Mouse (Mus musculus): ENCODE results near the gene Cnst. TPM values are rescaled to one million over a fixed set of nuclear protein-coding genes. Genes with fewer than 3 reads are reported as not detected.
A peak's percentile ranks its signal among the peaks of the same experiment; 100 is the strongest.

Cnst gene
- polyA plus RNA-seq, 1 experiment from 2014 or later: 19.9 TPM

DNA sequence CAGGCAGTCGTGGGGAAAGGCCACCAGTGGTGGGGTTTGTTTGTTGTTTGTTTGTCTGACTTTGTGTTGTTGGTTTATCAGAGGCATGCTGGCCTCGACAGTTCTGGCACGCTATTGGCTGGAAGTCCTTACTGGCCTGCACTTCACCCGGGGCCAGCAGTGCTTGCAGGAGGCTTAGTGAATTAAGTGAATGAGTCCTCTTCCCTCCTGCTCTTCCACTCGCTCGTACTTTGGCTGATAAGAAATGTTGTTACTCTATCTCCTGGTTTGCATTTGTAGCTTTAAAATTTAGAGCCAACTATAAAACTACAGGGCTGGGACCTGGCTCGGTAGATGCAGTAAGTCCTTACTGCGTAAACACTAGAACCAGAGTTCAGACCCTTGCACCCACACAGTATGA is 34.0 kb downstream of the Cnst start:
- WGBS: 59% methylated on average over 8 of the region's 8 CpGs

DNA sequence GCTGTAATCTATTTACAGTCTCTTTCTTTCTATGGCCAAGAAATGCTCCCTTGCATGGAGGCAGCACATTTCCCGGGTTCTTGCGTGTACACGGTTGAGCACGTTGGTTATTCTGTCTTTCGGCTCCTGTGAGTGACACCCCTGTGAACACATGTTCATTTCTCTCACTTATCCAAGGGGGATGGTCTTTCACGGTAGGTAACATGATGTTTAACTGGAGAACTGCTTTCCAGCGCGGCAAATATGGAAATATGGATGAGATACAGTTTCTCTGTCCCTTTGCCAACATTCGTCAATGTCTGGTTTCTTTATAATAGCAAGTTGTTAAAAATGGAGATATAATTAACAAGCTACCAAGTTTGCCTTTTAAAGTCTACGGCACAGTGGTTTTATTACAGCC is 35.3 kb downstream of the Cnst start:
- Histone ChIP-seq H3K4me2 (no peak overlapping the region), H3K27me3 (no peaks in the 10 kb centered on the region), H3K27ac (no peak overlapping the region), H3K9ac (replicated peaks) (no peak overlapping the region), H3K4me3 (replicated peaks) (no peak overlapping the region), H3K4me1 (replicated peaks) (peaks cover 13% of the 10 kb centered on the region), H3K36me3 (peaks cover 16% of the 10 kb centered on the region), H3K9me3 (no peaks in the 10 kb centered on the region)
- ATAC-seq (ENCODE audit: insufficient number of reproducible peaks, insufficient read depth, low FRiP score, low TSS enrichment, low read depth): no peak
- WGBS: 74% methylated on average over 10 of the region's 10 CpGs

More for the DNA sequence above, 34.0 kb downstream of the Cnst start:
- Histone ChIP-seq H3K4me2 (no peak overlapping the region), H3K27ac (no peak overlapping the region), H3K9ac (replicated peaks) (no peak overlapping the region), H3K4me3 (replicated peaks) (no peak overlapping the region), H3K27me3 (no peaks in the 10 kb centered on the region), H3K36me3 (peaks cover 16% of the 10 kb centered on the region), H3K4me1 (replicated peaks) (peaks cover 9% of the 10 kb centered on the region), H3K9me3 (no peaks in the 10 kb centered on the region)
- ATAC-seq (ENCODE audit: insufficient number of reproducible peaks, insufficient read depth, low FRiP score, low TSS enrichment, low read depth): no peak

DNA sequence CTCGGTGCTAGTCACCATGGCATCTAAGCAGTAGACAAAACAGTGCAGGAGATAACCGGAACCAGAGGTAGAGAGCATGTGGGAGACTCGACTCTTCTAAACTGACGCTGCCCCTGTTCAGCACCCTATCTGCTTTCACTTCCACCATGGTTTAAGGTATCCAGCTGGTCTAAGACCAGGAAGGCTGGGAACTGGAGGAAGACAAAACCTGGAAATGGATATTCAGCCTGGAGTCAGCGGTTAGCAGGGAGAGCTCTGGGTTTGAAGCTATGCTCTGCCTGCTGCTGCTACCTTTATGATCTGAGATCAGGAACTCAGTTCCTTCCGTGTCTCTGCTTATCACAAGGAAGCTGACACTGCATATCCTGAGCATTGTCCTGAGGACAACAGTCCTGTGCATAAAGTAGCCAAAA is 35.9 kb downstream of the Cnst start:
- ATAC-seq (ENCODE audit: insufficient number of reproducible peaks, insufficient read depth, low FRiP score, low TSS enrichment, low read depth): no peak
- WGBS: 39% methylated on average over 6 of the region's 6 CpGs
- Histone ChIP-seq H3K9me3 (no peaks in the 10 kb centered on the region), H3K27ac (peak overlapping the region; percentile 41), H3K4me2 (0 out of 2 replicates have a peak overlapping the region, but pooled peaks have one; percentile 24), H3K9ac (replicated peaks) (no peak overlapping the region), H3K36me3 (peaks cover 16% of the 10 kb centered on the region), H3K4me1 (replicated peaks) (peaks cover 19% of the 10 kb centered on the region), H3K27me3 (no peaks in the 10 kb centered on the region), H3K4me3 (replicated peaks) (no peak overlapping the region)

DNA sequence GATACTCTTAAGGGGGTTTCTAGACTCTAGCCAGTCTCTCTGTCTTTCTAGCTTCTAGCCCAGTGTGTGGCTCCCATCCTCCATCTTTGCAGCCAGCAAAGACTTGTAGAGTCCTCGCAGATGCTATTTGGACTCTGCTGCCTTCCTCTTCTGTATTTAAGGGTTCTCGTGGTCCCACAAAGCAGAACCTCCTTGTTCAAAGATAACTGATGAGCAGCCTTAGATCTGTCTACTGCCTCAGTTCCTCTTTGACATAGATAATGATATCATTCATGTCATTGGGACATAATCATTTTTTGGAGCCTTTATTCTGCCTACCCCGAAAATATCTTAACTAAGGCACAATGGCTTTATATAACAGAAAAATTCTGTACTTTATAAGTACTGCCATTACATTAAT is 36.9 kb downstream of the Cnst start:
- peaks cover 20% of the 10 kb centered on the region for H3K4me1 ChIP-seq (replicated peaks)
- ATAC-seq (ENCODE audit: insufficient number of reproducible peaks, insufficient read depth, low FRiP score, low TSS enrichment, low read depth): no peak
- no peak overlapping the region for H3K9ac ChIP-seq (replicated peaks)
- H3K27ac ChIP-seq: no peak overlapping the region
- H3K9me3 ChIP-seq: no peaks in the 10 kb centered on the region
- H3K4me2 ChIP-seq: no peak overlapping the region
- peaks cover 16% of the 10 kb centered on the region for H3K36me3 ChIP-seq
- no peak overlapping the region for H3K4me3 ChIP-seq (replicated peaks)
- no peaks in the 10 kb centered on the region for H3K27me3 ChIP-seq
- WGBS: 89% methylated on average over 3 of the region's 3 CpGs

DNA sequence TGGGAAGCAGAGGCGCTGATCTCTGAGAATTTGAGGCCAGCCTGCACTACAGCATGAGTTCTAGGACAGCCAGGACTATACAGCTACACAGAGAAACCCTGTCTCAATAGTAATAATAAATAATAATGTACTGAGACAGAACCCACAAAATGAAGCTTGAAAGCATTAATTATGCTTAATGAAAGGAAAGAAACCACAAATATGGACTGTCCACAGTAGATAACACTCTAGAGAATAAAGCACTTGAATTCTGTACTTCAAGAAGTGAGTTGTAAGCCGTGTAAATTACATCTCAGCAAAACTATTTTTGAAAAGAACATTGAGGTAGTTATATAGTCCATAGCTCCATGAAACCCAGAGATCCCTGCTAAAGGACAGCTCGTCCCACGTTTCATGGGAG is 38.0 kb downstream of the Cnst start:
- WGBS: 88% methylated on average over 4 of the region's 4 CpGs

DNA sequence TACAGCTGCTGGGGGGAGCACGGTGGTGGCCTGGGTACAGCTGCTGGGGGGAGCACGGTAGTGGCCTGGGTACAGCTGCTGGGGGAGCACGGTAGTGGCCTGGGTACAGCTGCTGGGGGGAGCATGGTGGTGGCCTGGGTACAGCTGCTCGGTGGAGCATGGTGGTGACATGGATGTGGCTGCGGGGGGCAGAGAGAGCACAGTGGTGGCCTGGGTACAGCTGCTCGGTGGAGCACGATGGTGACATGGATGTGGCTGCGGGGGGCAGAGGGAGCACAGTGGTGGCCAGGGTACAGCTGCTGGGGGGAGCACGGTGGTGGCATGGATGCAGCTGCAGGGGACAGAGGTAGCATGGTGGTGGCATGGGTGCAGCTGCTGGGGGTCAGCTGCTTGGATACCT is 39.5 kb downstream of the Cnst start:
- ATAC-seq (ENCODE audit: insufficient number of reproducible peaks, insufficient read depth, low FRiP score, low TSS enrichment, low read depth): peak; percentile 47; the same call in 1 of the 2 replicates
- Histone ChIP-seq H3K27me3 (no peaks in the 10 kb centered on the region), H3K27ac (no peak overlapping the region)

More for the DNA sequence above, 38.0 kb downstream of the Cnst start:
- H3K4me2 ChIP-seq: no peak overlapping the region
- no peak overlapping the region for H3K27ac ChIP-seq
- peaks cover 23% of the 10 kb centered on the region for H3K4me1 ChIP-seq (replicated peaks)
- H3K9me3 ChIP-seq: no peaks in the 10 kb centered on the region
- no peak overlapping the region for H3K9ac ChIP-seq (replicated peaks)
- no peak for ATAC-seq (ENCODE audit: insufficient number of reproducible peaks, insufficient read depth, low FRiP score, low TSS enrichment, low read depth)
- H3K36me3 ChIP-seq: peaks cover 12% of the 10 kb centered on the region
- H3K27me3 ChIP-seq: no peaks in the 10 kb centered on the region
- H3K4me3 ChIP-seq (replicated peaks): no peak overlapping the region

DNA sequence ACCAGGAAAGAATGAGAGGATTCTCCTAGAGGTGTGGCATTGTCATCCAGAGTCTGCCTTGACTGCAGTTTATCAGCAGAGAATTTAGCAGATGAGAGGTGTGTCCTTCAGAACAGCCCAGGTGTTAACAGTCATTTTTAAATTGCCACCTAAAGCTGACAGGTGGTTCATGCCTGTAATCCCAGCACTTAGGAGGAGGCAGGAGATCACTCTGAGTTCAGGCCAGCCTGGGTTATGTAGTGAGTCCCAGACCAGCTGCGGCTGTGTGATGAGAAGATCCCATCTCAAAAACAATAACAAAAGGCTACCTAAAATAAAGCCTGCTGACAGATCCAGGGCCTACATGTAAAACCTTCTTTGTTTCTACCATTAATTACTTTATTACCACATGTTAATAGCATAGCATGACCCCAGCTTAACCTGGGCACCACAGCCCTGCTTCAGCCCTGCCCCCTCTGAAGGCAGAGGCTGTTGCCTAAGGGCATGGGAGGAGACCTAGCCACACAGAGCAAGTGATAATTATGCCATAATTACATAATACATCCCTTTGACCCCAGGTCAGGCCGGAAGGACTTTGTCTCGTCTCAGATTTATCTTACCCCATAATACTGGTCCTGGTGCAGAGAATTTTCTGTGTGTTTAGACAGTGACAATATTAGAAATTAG is 40.4 kb downstream of the Cnst start:
- H3K9me3 ChIP-seq: no peaks in the 10 kb centered on the region
- no peak for ATAC-seq (ENCODE audit: insufficient number of reproducible peaks, insufficient read depth, low FRiP score, low TSS enrichment, low read depth)
- no peak overlapping the region for H3K9ac ChIP-seq (replicated peaks)
- H3K36me3 ChIP-seq: no peaks in the 10 kb centered on the region
- no peak overlapping the region for H3K4me2 ChIP-seq
- WGBS: 27% methylated on average over 3 of the region's 3 CpGs
- H3K27ac ChIP-seq: no peak overlapping the region
- H3K4me1 ChIP-seq (replicated peaks): peaks cover 19% of the 10 kb centered on the region
- H3K27me3 ChIP-seq: no peaks in the 10 kb centered on the region
- no peak overlapping the region for H3K4me3 ChIP-seq (replicated peaks)

More for the DNA sequence above, 39.5 kb downstream of the Cnst start:
- Histone ChIP-seq H3K36me3 (no peaks in the 10 kb centered on the region), H3K4me3 (replicated peaks) (no peak overlapping the region), H3K9me3 (no peaks in the 10 kb centered on the region), H3K4me2 (no peak overlapping the region), H3K4me1 (replicated peaks) (peaks cover 23% of the 10 kb centered on the region), H3K9ac (replicated peaks) (no peak overlapping the region)
- WGBS: 81% methylated on average over 8 of the region's 9 CpGs

DNA sequence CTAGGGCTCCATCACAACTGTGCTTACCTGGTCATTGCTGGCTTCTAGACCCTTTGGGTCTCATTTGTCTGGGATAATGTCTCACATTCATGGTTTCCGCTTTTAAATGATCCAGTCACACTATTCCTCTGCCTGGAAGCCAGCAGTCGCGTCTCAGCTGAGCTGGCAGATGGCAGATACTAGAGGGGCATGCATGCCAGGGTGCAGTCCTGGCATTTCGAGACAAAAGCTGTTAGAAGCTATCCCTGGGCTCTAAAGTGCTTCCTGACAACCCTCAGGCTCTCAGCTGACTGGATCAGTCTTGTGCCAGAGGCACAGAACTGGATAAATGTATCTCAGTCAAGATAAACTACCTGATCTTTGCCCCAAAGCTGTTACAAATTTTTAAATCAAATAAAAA is 42.1 kb downstream of the Cnst start:
- Histone ChIP-seq H3K4me3 (replicated peaks) (no peak overlapping the region), H3K9me3 (no peaks in the 10 kb centered on the region), H3K4me2 (no peak overlapping the region), H3K36me3 (peaks cover 9% of the 10 kb centered on the region), H3K27me3 (no peaks in the 10 kb centered on the region), H3K27ac (no peak overlapping the region), H3K9ac (replicated peaks) (no peak overlapping the region), H3K4me1 (replicated peaks) (peaks cover 14% of the 10 kb centered on the region)
- no peak for ATAC-seq (ENCODE audit: insufficient number of reproducible peaks, insufficient read depth, low FRiP score, low TSS enrichment, low read depth)
- 79% methylated on average over 4 of the region's 4 CpGs for WGBS

DNA sequence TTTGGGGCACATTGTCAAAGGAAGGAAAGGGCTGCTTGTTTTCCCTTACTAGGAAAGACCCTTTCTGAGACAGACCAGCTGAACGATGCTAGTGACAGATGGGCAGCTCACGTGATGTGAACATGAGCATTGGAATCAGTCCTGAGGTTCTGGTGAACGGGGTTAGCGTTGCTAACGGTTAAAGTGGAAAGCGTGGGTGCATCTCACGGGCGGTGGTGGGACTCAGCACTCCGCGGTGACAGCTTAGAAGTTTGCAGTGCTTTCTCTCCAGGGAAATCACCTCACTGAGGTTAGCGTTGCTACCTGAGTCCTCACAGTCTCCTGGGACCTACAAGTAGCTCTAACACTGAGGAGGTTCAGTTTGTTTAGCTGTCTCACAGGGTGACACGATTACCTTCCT is 45.5 kb downstream of the Cnst start:
- WGBS: 85% methylated on average over 12 of the region's 12 CpGs
- Histone ChIP-seq H3K27me3 (no peaks in the 10 kb centered on the region), H3K4me3 (replicated peaks) (no peak overlapping the region), H3K36me3 (peaks cover 16% of the 10 kb centered on the region), H3K4me2 (no peak overlapping the region), H3K4me1 (replicated peaks) (peaks cover 7% of the 10 kb centered on the region), H3K27ac (no peak overlapping the region), H3K9ac (replicated peaks) (no peak overlapping the region), H3K9me3 (no peaks in the 10 kb centered on the region)
- ATAC-seq (ENCODE audit: insufficient number of reproducible peaks, insufficient read depth, low FRiP score, low TSS enrichment, low read depth): no peak

DNA sequence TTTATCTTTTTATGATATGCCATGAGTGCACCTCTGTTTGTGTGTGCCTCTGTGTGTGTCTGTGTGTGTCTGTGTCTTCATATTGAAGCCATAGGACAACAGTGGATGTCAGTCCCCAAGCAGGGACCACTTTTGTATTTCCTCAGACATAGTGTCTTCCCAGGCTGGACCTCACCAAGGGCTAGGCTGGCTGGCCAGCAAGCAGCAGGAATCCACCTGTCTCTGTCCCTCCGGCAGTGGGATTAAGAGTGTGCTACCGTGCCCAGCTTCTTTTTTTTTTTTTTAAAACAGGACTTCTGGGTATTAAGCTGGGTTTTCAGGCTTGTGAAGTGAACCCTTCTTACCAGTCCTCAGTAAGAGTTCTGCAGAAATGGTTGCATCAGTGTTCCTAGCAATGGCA is 46.0 kb downstream of the Cnst start:
- H3K4me3 ChIP-seq (replicated peaks): no peak overlapping the region
- ATAC-seq (ENCODE audit: insufficient number of reproducible peaks, insufficient read depth, low FRiP score, low TSS enrichment, low read depth): no peak

DNA sequence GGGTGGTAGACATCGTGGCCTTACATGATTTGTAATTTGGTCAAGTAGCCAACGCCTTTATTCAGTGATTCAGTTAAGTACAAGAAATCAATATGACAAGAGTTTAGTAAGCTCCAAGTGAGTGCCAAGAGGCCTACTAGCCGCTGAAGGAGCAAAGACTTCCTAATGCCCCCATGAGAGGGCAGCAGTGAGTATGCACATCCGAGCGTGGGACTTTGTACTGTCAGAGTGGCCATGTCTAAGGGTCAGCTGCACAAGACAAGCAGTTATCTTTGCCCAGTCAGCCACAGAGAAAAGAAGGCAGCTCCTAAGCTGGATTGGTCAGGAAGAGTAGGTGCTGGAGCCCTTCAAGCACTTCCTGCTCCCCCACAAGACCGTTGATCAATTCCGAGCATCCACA is 46.8 kb downstream of the Cnst start:
- H3K27me3 ChIP-seq: no peaks in the 10 kb centered on the region
- no peak for ATAC-seq (ENCODE audit: insufficient number of reproducible peaks, insufficient read depth, low FRiP score, low TSS enrichment, low read depth)
- H3K27ac ChIP-seq: no peak overlapping the region
- H3K36me3 ChIP-seq: peaks cover 16% of the 10 kb centered on the region
- no peak overlapping the region for H3K9ac ChIP-seq (replicated peaks)
- H3K4me1 ChIP-seq (replicated peaks): peaks cover 3% of the 10 kb centered on the region; the same call in 1 of the 2 replicates
- H3K4me3 ChIP-seq (replicated peaks): no peak overlapping the region
- H3K4me2 ChIP-seq: no peak overlapping the region
- WGBS: 72% methylated on average over 7 of the region's 7 CpGs
- no peaks in the 10 kb centered on the region for H3K9me3 ChIP-seq

More for the DNA sequence above, 46.0 kb downstream of the Cnst start:
- Histone ChIP-seq H3K27me3 (no peaks in the 10 kb centered on the region), H3K27ac (no peak overlapping the region), H3K9ac (replicated peaks) (no peak overlapping the region), H3K4me2 (no peak overlapping the region), H3K4me1 (replicated peaks) (peaks cover 3% of the 10 kb centered on the region; the same call in 1 of the 2 replicates), H3K36me3 (peaks cover 16% of the 10 kb centered on the region), H3K9me3 (no peaks in the 10 kb centered on the region)
- WGBS: 89% methylated on average over 2 of the region's 2 CpGs

DNA sequence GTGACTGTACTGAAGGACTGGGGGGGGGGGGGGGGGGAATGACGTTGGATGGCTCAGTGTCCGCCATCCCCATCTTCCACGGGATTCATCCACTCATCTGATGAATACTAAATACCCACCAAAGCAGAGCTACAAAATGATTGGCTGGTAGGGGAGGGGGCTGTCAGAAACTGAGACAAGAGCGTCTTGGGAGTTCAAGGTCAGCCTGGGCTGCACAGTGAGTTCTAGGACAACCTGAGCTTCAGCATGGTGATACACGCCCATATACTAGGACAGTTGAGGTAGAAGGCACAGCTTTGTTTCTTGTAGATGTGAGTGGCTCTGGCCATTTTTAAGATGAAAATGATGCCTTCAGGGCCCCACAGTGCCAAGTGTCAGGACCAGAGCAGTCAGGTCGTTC is 52.2 kb downstream of the Cnst start:
- no peak overlapping the region for H3K9ac ChIP-seq (replicated peaks)
- no peak overlapping the region for H3K4me2 ChIP-seq
- no peak overlapping the region for H3K27ac ChIP-seq
- H3K4me3 ChIP-seq (replicated peaks): no peak overlapping the region
- H3K36me3 ChIP-seq: peaks cover 5% of the 10 kb centered on the region
- H3K4me1 ChIP-seq (replicated peaks): no peaks in the 10 kb centered on the region
- no peak for ATAC-seq (ENCODE audit: insufficient number of reproducible peaks, insufficient read depth, low FRiP score, low TSS enrichment, low read depth)
- 90% methylated on average over 6 of the region's 6 CpGs for WGBS
- no peaks in the 10 kb centered on the region for H3K27me3 ChIP-seq
- H3K9me3 ChIP-seq: no peaks in the 10 kb centered on the region

All from limb, embryonic 12.5 days (tissue).